Mouse (Mus musculus) embryonic fibroblast, embryonic 13.5 days (primary cell): ENCODE data around the gene Gm6309. TPM values are rescaled to one million over a fixed set of nuclear protein-coding genes. Genes with fewer than 3 reads are reported as not detected.
"Not testable (repeated sequence)": the region's sequence is repeated elsewhere in the genome, so short reads cannot be mapped to it uniquely, and the experiment has no call there.

ENCODE experiments used
- H3K27ac ChIP-seq: 2 replicates; pipeline ENCODE4 v1.5.1; 2012; ENCODE audit warnings: low read length, control low read depth, inconsistent platforms; ENCODE audit not compliant: insufficient read depth
- H3K4me1 ChIP-seq: 2 replicates; pipeline ENCODE4 v1.6.1; 2011; ENCODE audit warnings: low read length; ENCODE audit not compliant: control insufficient read depth, insufficient read depth
- H3K4me3 ChIP-seq: 2 replicates; pipeline ENCODE4 v1.5.1; 2011; ENCODE audit warnings: mild to moderate bottlenecking, control low read depth, low read length; ENCODE audit not compliant: insufficient read depth
- CTCF ChIP-seq: IDR thresholded peaks from 2 replicates; pipeline ENCODE4 v1.5.1; 2011; ENCODE audit warnings: mild to moderate bottlenecking, control low read depth, low read length, moderate library complexity, borderline replicate concordance; ENCODE audit not compliant: insufficient read depth
- POLR2A ChIP-seq: IDR thresholded peaks from 2 replicates; pipeline ENCODE4 v1.6.1; 2011; ENCODE audit warnings: low read depth, mild to moderate bottlenecking, control low read depth, low read length, moderate library complexity
- polyA plus RNA-seq: library from polyadenylated mRNA; stranded (reverse); fragments of >200 nt; gene quantifications from 2 replicates; pipeline ENCODE4 v1.2.4, GENCODE M21; 2011; ENCODE audit warnings: low read depth; ENCODE audit not compliant: missing spikeins, insufficient read length

Gene Gm6309
- polyA plus RNA-seq, 1 experiment, result not detected

- TF ChIP-seq CTCF, result peak; percentile 73; the same call in 1 of the 2 replicates
- not testable (repeated sequence) for H3K27ac ChIP-seq, H3K4me1 ChIP-seq, H3K4me3 ChIP-seq
Observed at GRCm38 (mm10) chr5:146187441-146187840, 16.9 kb upstream of the Gm6309 start.

GRCm38 (mm10) chr5:146185204-146185603 is 14.7 kb upstream of the Gm6309 start, which contains the start of gene 1700001J03Rik:
Gene 1700001J03Rik, minus strand, starts transcription at chr5:146185304.
- not testable (repeated sequence) for H3K4me1 ChIP-seq

GRCm38 (mm10) chr5:146172744-146173143 is 2.2 kb upstream of the Gm6309 start:
- H3K4me3 ChIP-seq, result not testable (repeated sequence)

More at GRCm38 (mm10) chr5:146185204-146185603, 14.7 kb upstream of the Gm6309 start, which contains the start of gene 1700001J03Rik:
- H3K4me3 ChIP-seq, H3K27ac ChIP-seq: not testable (repeated sequence)

GRCm38 (mm10) chr5:146160439-146160838 is 10.1 kb downstream of the Gm6309 start, which contains the start of gene Gm5565:
Gene Gm5565, minus strand, starts transcription at chr5:146160539.
- not testable (repeated sequence) for H3K4me3 ChIP-seq, H3K4me1 ChIP-seq, H3K27ac ChIP-seq

More at GRCm38 (mm10) chr5:146172744-146173143, 2.2 kb upstream of the Gm6309 start:
- H3K4me1 ChIP-seq, H3K27ac ChIP-seq: not testable (repeated sequence)

- H3K4me1 ChIP-seq, H3K27ac ChIP-seq, H3K4me3 ChIP-seq: not testable (repeated sequence)
Observed at GRCm38 (mm10) chr5:146158326-146158725, 12.2 kb downstream of the Gm6309 start.

GRCm38 (mm10) chr5:146150454-146150853 is 20.1 kb downstream of the Gm6309 start:
- no peak overlapping the region for H3K4me3 ChIP-seq
- H3K4me1 ChIP-seq, result no peaks in the 10 kb centered on the region
- no peak overlapping the region for H3K27ac ChIP-seq
- TF ChIP-seq CTCF (no peak), POLR2A (no peak)

GRCm38 (mm10) chr5:146147903-146148302 is 22.6 kb downstream of the Gm6309 start:
- H3K4me1 ChIP-seq, result no peaks in the 10 kb centered on the region
- TF ChIP-seq CTCF (no peak), POLR2A (no peak)
- H3K27ac ChIP-seq, result no peak overlapping the region
- H3K4me3 ChIP-seq, result no peak overlapping the region

Other genes with a start within 250 kb of the Gm6309 start
- gene Cyp3a25, start 161.1 kb downstream of the Gm6309 start, polyA plus RNA-seq, result not detected in 2 replicates
- gene Cyp3a59, start 91.5 kb downstream of the Gm6309 start, polyA plus RNA-seq, result not detected in 2 replicates
- gene Gm5565, start 10.2 kb downstream of the Gm6309 start, polyA plus RNA-seq, result not detected in 2 replicates
- not detected in 2 replicates for gene 1700001J03Rik, start 14.6 kb upstream of the Gm6309 start, polyA plus RNA-seq
- 68.8 and 72.9 TPM in 2 replicates for gene Rnf6, start 50.8 kb upstream of the Gm6309 start, polyA plus RNA-seq
- gene Cdk8, start 60.5 kb upstream of the Gm6309 start, polyA plus RNA-seq, result 53.0 and 54.3 TPM in 2 replicates
- gene Wasf3, start 214.3 kb upstream of the Gm6309 start, polyA plus RNA-seq, result 9.1 and 10.6 TPM in 2 replicates